Mouse (Mus musculus) embryonic fibroblast, embryonic 13.5 days (primary cell): ENCODE results near the gene Scgb1b15. TPM values are rescaled to one million over a fixed set of nuclear protein-coding genes. Genes with fewer than 3 reads are reported as not detected.
"Not testable (repeated sequence)": the region's sequence is repeated elsewhere in the genome, so short reads cannot be mapped to it uniquely, and the experiment has no call there.

ENCODE experiments used
- H3K27ac ChIP-seq: 2 replicates; pipeline ENCODE4 v1.5.1; 2012; ENCODE audit warnings: low read length, control low read depth, inconsistent platforms; ENCODE audit not compliant: insufficient read depth
- H3K4me1 ChIP-seq: 2 replicates; pipeline ENCODE4 v1.6.1; 2011; ENCODE audit warnings: low read length; ENCODE audit not compliant: control insufficient read depth, insufficient read depth
- H3K4me3 ChIP-seq: 2 replicates; pipeline ENCODE4 v1.5.1; 2011; ENCODE audit warnings: mild to moderate bottlenecking, control low read depth, low read length; ENCODE audit not compliant: insufficient read depth
- polyA plus RNA-seq: library from polyadenylated mRNA; stranded (reverse); fragments of >200 nt; gene quantifications from 2 replicates; pipeline ENCODE4 v1.2.4, GENCODE M21; 2011; ENCODE audit warnings: low read depth; ENCODE audit not compliant: missing spikeins, insufficient read length

Scgb1b15 gene
- polyA plus RNA-seq: not detected in 2 replicates

DNA sequence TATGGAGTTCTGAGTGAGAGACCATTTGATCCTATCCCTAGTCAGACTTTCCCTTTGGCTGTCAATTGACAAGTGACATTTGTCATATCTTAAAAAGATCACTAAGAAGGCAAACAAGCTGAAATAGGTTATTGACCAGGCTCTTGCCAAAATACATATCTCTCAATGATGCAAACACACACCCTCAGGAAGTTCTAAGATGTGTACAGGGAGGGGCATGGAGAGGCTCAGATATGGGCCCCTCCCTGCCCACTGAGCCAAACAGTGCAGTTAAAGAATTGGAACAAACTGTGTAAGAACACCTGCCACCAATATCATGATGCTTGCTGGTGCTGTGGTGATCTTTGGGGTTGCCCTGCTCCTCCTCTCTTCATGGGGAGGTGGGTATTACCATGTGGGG, at the start of gene Scgb1b15:
Gene Scgb1b15, plus strand, starts transcription at position 301 of the 400 bp plus-strand sequence.
- not testable (repeated sequence) for H3K4me1 ChIP-seq, H3K4me3 ChIP-seq, H3K27ac ChIP-seq

GRCm38 (mm10) chr7:32829562-32829961, 6.8 kb upstream of the Scgb1b15 start, which contains the start of gene Scgb2b15:
TSS of gene Scgb2b15 (minus strand) at chr7:32829662.
- H3K4me3 ChIP-seq, H3K4me1 ChIP-seq, H3K27ac ChIP-seq: not testable (repeated sequence)

Other genes starting within 250 kb of the Scgb1b15 start
- gene Scgb2b15, start 6.9 kb upstream of the Scgb1b15 start, polyA plus RNA-seq: not detected in 2 replicates
- not detected in 2 replicates for gene Scgb2b17, start 220.0 kb downstream of the Scgb1b15 start, polyA plus RNA-seq
- gene Scgb1b17, start 226.9 kb downstream of the Scgb1b15 start, polyA plus RNA-seq: not detected in 2 replicates